Mouse (Mus musculus): ENCODE measurements at regions not wholly inside any gene's neighbourhood (a gene's known extent, or its start where the extent isn't known, plus 50 kb on each side); places are given as distances from the start of the nearest gene placed in this dataset.

GRCm38 (mm10) chr7:76164735-76165630 lies 64.7 kb upstream of the Agbl1 start:
- DNase-seq (ENCODE audit: low spot score) = no peak
- no peak overlapping the region for H3K4me3 ChIP-seq
- H3K27ac ChIP-seq = no peak overlapping the region
- no peaks in the 10 kb centered on the region for H3K36me3 ChIP-seq
- H3K27me3 ChIP-seq (ENCODE audit: insufficient read depth, poor library complexity, severe bottlenecking) = no peaks in the 10 kb centered on the region
- no peaks in the 10 kb centered on the region for H3K9me3 ChIP-seq
- 75% methylated on average over 5 of the region's 5 CpGs for WGBS
- H3K4me1 ChIP-seq = no peaks in the 10 kb centered on the region

GRCm38 (mm10) chr7:76170481-76170880 lies 59.2 kb upstream of the Agbl1 start:
- DNase-seq (ENCODE audit: low spot score) = no peak
- Histone ChIP-seq H3K27me3 (ENCODE audit: insufficient read depth, poor library complexity, severe bottlenecking) (no peaks in the 10 kb centered on the region), H3K27ac (no peak overlapping the region), H3K4me3 (no peak overlapping the region), H3K4me1 (no peaks in the 10 kb centered on the region), H3K9me3 (no peaks in the 10 kb centered on the region), H3K36me3 (no peaks in the 10 kb centered on the region)
- 77% methylated on average over 2 of the region's 2 CpGs for WGBS

GRCm38 (mm10) chr7:76176235-76176634 lies 53.5 kb upstream of the Agbl1 start:
- no peaks in the 10 kb centered on the region for H3K36me3 ChIP-seq
- WGBS = 26% methylated on average over 5 of the region's 5 CpGs

GRCm38 (mm10) chr7:76177420-76177819 lies 52.3 kb upstream of the Agbl1 start:
- no peak for DNase-seq (ENCODE audit: low spot score)
- H3K4me3 ChIP-seq = no peak overlapping the region
- no peaks in the 10 kb centered on the region for H3K9me3 ChIP-seq
- no peak overlapping the region for H3K27ac ChIP-seq
- WGBS = 56% methylated on average over 2 of the region's 2 CpGs
- no peaks in the 10 kb centered on the region for H3K36me3 ChIP-seq
- H3K4me1 ChIP-seq = peaks cover 8% of the 10 kb centered on the region; the same call in 1 of the 2 replicates
- H3K27me3 ChIP-seq (ENCODE audit: insufficient read depth, poor library complexity, severe bottlenecking) = no peaks in the 10 kb centered on the region

More at GRCm38 (mm10) chr7:76176235-76176634, 53.5 kb upstream of the Agbl1 start:
- no peaks in the 10 kb centered on the region for H3K27me3 ChIP-seq (ENCODE audit: insufficient read depth, poor library complexity, severe bottlenecking)
- H3K9me3 ChIP-seq = no peaks in the 10 kb centered on the region
- no peak overlapping the region for H3K27ac ChIP-seq
- H3K4me3 ChIP-seq = no peak overlapping the region
- H3K4me1 ChIP-seq = peaks cover 8% of the 10 kb centered on the region; the same call in 1 of the 2 replicates
- DNase-seq (ENCODE audit: low spot score) = no peak

Data from heart, embryonic 10.5 days (tissue).